Mouse (Mus musculus) embryonic facial prominence, embryonic 13.5 days (tissue): ENCODE data around the gene Fbxo42. TPM values are rescaled to one million over a fixed set of nuclear protein-coding genes. Genes with fewer than 3 reads are reported as not detected.
A peak's percentile ranks its signal among the peaks of the same experiment; 100 is the strongest.

ENCODE experiments used
- ATAC-seq: fragments of 200-750 bp; cut with Nextera tagmentation; 2 replicates; pipeline ENCODE4 v1.8.0; 2017; ENCODE audit warnings: low read depth; ENCODE audit not compliant: insufficient number of reproducible peaks, insufficient read depth, low FRiP score, low TSS enrichment
- H3K27ac ChIP-seq: fragments of 300-500 bp; sonication (generic); 2 replicates; pipeline ENCODE4 v1.5.1; 2015; ENCODE audit warnings: moderate library complexity, mild to moderate bottlenecking, inconsistent platforms
- H3K27me3 ChIP-seq: fragments of 300-500 bp; sonication (generic); 2 replicates; pipeline ENCODE4 v1.6.1; 2015; ENCODE audit warnings: mild to moderate bottlenecking, inconsistent platforms
- H3K36me3 ChIP-seq: fragments of 300-500 bp; sonication (generic); 2 replicates; pipeline ENCODE4 v1.6.1; 2015; ENCODE audit warnings: mild to moderate bottlenecking, inconsistent platforms
- H3K4me1 ChIP-seq: fragments of 300-500 bp; sonication (generic); 2 replicates; pipeline ENCODE4 v1.6.1; 2015; ENCODE audit warnings: inconsistent platforms
- H3K4me2 ChIP-seq: fragments of 300-500 bp; sonication (generic); 2 replicates; pipeline ENCODE4 v1.6.1; 2015; ENCODE audit warnings: moderate library complexity, mild to moderate bottlenecking, inconsistent platforms
- H3K4me3 ChIP-seq: fragments of 300-500 bp; sonication (generic); 2 replicates; pipeline ENCODE4 v1.5.1; 2015; ENCODE audit warnings: mild to moderate bottlenecking, inconsistent platforms
- H3K9ac ChIP-seq: fragments of 300-500 bp; sonication (generic); 2 replicates; pipeline ENCODE4 v1.6.1; 2015; ENCODE audit warnings: mild to moderate bottlenecking, inconsistent platforms
- H3K9me3 ChIP-seq: fragments of 300-500 bp; sonication (generic); 2 replicates; pipeline ENCODE4 v1.6.1; 2016; ENCODE audit warnings: inconsistent platforms
- WGBS: fragments of 180-500 bp; shearing (Covaris S2); methylation state at CpG from one replicate; pipeline ENCODE4 v1.1.7; 2015; ENCODE audit warnings: mixed read lengths; 5-methylcytosine and 5-hydroxymethylcytosine counted together
- polyA plus RNA-seq: library from polyadenylated mRNA; unstranded; fragments of >200 nt; fragmentation: Nextera tagmentation; extraction: Ambion mirVana; gene quantifications from 2 replicates; pipeline ENCODE4 v1.2.1, GENCODE M21; 2015

Fbxo42 gene
- polyA plus RNA-seq, 1 experiment from 2014 or later: 23.3 TPM

DNA sequence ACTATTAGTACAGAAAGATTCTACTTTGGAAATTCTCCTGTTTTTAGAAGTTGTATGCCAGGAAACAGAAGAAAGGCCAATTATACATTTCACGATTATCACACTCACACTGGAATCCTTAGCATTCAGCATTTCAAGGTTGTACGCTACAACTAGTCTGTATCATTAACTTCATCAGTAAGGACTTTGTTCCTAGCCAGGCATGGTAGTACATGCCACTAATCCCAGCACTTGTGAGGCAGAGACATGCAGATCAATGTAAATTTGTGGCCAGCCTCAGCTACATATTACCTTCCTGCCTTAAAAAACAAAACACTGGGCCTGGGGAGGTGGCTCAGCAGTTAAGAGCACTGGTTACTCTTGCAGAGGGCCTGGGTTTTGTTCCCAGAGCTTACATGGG is 10.9 kb downstream of the Fbxo42 start:
- H3K9me3 ChIP-seq: no peaks in the 10 kb centered on the region
- H3K9ac ChIP-seq: no peak overlapping the region; the same call in 1 of the 2 replicates
- peak overlapping the region; percentile 29; the same call in 1 of the 2 replicates for H3K27ac ChIP-seq
- 72% methylated on average over 2 of the region's 2 CpGs for WGBS
- no peaks in the 10 kb centered on the region for H3K36me3 ChIP-seq
- no peak overlapping the region for H3K4me2 ChIP-seq
- ATAC-seq: no peak
- H3K4me1 ChIP-seq: peaks cover 34% of the 10 kb centered on the region
- H3K27me3 ChIP-seq: no peaks in the 10 kb centered on the region
- no peak overlapping the region for H3K4me3 ChIP-seq

GRCm38 (mm10) chr4:141159093-141159492 is 11.4 kb downstream of the Fbxo42 start:
- Histone ChIP-seq H3K9ac (peak overlapping the region; percentile 2; the same call in 1 of the 2 replicates), H3K4me1 (peaks cover 34% of the 10 kb centered on the region)
- no peak for ATAC-seq

DNA sequence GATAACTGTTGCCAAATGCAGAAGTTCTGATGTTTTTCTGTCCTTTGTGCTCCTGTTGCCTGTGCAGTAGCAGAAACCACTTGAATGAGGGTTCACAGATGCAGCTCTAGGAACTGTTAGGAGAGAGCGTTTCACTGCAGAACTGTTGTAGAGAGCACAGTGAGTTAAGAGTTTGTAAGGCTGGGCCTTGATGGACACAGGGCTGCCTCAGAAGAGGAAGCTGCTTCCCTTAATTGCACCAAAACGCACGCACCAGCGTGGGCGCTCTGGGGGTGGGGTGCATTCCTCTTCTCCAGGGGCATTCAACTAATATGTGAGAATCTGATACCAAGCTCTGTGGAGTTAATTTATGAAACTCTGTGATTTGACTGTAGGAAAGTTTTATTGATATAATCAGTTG is 12.0 kb downstream of the Fbxo42 start:
- no peak overlapping the region for H3K4me3 ChIP-seq
- H3K27ac ChIP-seq: peak overlapping the region; percentile 29; the same call in 1 of the 2 replicates
- no peaks in the 10 kb centered on the region for H3K27me3 ChIP-seq
- ATAC-seq: no peak
- 0 out of 2 replicates have a peak overlapping the region, but pooled peaks have one; percentile 2 for H3K9ac ChIP-seq
- H3K36me3 ChIP-seq: peaks cover 9% of the 10 kb centered on the region
- H3K4me1 ChIP-seq: peaks cover 29% of the 10 kb centered on the region
- no peak overlapping the region for H3K4me2 ChIP-seq
- H3K9me3 ChIP-seq: peaks cover 3% of the 10 kb centered on the region; the same call in 1 of the 2 replicates
- 24% methylated on average over 5 of the region's 5 CpGs for WGBS

More at GRCm38 (mm10) chr4:141159093-141159492, 11.4 kb downstream of the Fbxo42 start:
- Histone ChIP-seq H3K4me3 (no peak overlapping the region), H3K27ac (peak overlapping the region; percentile 29; the same call in 1 of the 2 replicates), H3K4me2 (no peak overlapping the region), H3K9me3 (no peaks in the 10 kb centered on the region), H3K36me3 (peaks cover 4% of the 10 kb centered on the region), H3K27me3 (no peaks in the 10 kb centered on the region)
- WGBS: 51% methylated on average over 11 of the region's 11 CpGs

- Histone ChIP-seq H3K27me3 (no peaks in the 10 kb centered on the region), H3K36me3 (peaks cover 12% of the 10 kb centered on the region), H3K4me1 (peaks cover 25% of the 10 kb centered on the region), H3K4me2 (no peak overlapping the region), H3K4me3 (no peak overlapping the region), H3K9ac (no peak overlapping the region), H3K27ac (no peak overlapping the region), H3K9me3 (peaks cover 6% of the 10 kb centered on the region; the same call in 1 of the 2 replicates)
- ATAC-seq: no peak
- 86% methylated on average over 4 of the region's 4 CpGs for WGBS
Observed at GRCm38 (mm10) chr4:141160193-141160592, 12.5 kb downstream of the Fbxo42 start.

DNA sequence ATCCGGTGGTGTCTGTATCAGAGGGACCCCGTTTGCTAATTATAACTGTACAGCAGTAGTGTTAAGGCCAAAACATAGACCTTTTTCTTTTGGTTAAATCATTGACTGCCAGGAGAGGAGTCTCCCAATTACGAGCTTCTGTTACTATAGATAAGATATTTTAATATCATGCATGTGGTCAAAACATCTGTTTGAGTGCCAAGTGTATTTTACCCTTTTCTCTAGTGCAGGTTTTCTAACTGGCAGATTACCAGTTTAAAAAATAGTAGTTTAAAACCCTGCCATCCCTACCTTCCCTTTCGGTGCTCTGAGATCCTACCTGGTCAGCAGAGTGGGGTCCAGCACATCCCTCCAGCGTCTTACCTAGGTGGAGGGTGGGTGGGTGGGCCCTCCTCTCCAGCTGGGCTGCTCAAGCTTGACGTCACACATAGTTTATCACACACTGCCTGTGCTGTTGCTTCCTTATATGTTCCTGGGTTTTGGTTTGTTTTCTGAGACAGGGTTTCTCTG is 14.0 kb downstream of the Fbxo42 start:
- Histone ChIP-seq H3K4me2 (no peak overlapping the region), H3K9me3 (peaks cover 6% of the 10 kb centered on the region; the same call in 1 of the 2 replicates), H3K27ac (no peak overlapping the region; the same call in 1 of the 2 replicates), H3K9ac (no peak overlapping the region), H3K36me3 (peaks cover 14% of the 10 kb centered on the region), H3K4me3 (no peak overlapping the region), H3K4me1 (peaks cover 25% of the 10 kb centered on the region), H3K27me3 (no peaks in the 10 kb centered on the region)
- no peak for ATAC-seq
- WGBS: 85% methylated on average over 6 of the region's 6 CpGs

DNA sequence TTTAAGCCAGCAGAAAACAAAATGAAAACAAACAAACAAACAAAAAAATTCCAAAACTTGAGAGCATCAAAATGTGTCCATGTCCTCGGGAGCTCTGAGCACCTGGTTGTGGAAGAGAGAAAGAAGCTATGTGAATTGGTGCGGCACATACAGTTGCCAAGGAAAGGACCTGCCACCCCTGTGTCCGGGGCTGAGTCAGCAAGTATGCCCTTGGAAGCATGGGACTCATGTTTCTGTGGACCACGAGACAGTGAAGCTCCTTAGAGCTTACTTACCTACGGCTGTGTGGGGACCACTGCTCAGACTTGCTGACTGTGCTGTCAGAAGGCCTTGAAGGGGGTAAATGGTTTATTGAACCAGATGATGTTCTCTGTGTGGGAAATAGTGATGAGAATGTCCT is 16.0 kb downstream of the Fbxo42 start:
- Histone ChIP-seq H3K27me3 (no peaks in the 10 kb centered on the region), H3K4me1 (peaks cover 15% of the 10 kb centered on the region), H3K27ac (no peak overlapping the region), H3K9ac (no peak overlapping the region), H3K4me3 (no peak overlapping the region), H3K4me2 (no peak overlapping the region), H3K9me3 (peaks cover 6% of the 10 kb centered on the region; the same call in 1 of the 2 replicates), H3K36me3 (peaks cover 26% of the 10 kb centered on the region)
- ATAC-seq: no peak
- WGBS: 87% methylated on average over 5 of the region's 5 CpGs

GRCm38 (mm10) chr4:141165744-141166292 is 18.1 kb downstream of the Fbxo42 start:
- WGBS: 87% methylated on average over 8 of the region's 8 CpGs
- Histone ChIP-seq H3K36me3 (peaks cover 44% of the 10 kb centered on the region), H3K4me3 (no peak overlapping the region), H3K9me3 (peaks cover 6% of the 10 kb centered on the region; the same call in 1 of the 2 replicates), H3K27me3 (no peaks in the 10 kb centered on the region), H3K9ac (no peak overlapping the region), H3K4me2 (no peak overlapping the region), H3K4me1 (no peaks in the 10 kb centered on the region), H3K27ac (no peak overlapping the region)
- ATAC-seq: no peak

GRCm38 (mm10) chr4:141167156-141167555 is 19.4 kb downstream of the Fbxo42 start:
- no peak overlapping the region for H3K9ac ChIP-seq
- peaks cover 58% of the 10 kb centered on the region for H3K36me3 ChIP-seq
- no peak overlapping the region for H3K4me3 ChIP-seq
- no peaks in the 10 kb centered on the region for H3K27me3 ChIP-seq
- peaks cover 6% of the 10 kb centered on the region; the same call in 1 of the 2 replicates for H3K9me3 ChIP-seq
- ATAC-seq: no peak
- H3K27ac ChIP-seq: no peak overlapping the region
- WGBS: 99% methylated on average over 3 of the region's 3 CpGs
- H3K4me1 ChIP-seq: no peaks in the 10 kb centered on the region
- no peak overlapping the region for H3K4me2 ChIP-seq

- WGBS: 93% methylated on average over 8 of the region's 8 CpGs
- H3K9ac ChIP-seq: no peak overlapping the region
- no peaks in the 10 kb centered on the region for H3K27me3 ChIP-seq
- H3K36me3 ChIP-seq: peaks cover 75% of the 10 kb centered on the region
- no peak overlapping the region for H3K4me2 ChIP-seq
- no peaks in the 10 kb centered on the region for H3K9me3 ChIP-seq
- H3K4me1 ChIP-seq: 0 out of 2 replicates have a peak, but pooled peaks cover 8% of the 10 kb centered on the region
- no peak overlapping the region for H3K27ac ChIP-seq
- no peak overlapping the region for H3K4me3 ChIP-seq
- no peak for ATAC-seq
Observed at GRCm38 (mm10) chr4:141172121-141172520, 24.4 kb downstream of the Fbxo42 start.

DNA sequence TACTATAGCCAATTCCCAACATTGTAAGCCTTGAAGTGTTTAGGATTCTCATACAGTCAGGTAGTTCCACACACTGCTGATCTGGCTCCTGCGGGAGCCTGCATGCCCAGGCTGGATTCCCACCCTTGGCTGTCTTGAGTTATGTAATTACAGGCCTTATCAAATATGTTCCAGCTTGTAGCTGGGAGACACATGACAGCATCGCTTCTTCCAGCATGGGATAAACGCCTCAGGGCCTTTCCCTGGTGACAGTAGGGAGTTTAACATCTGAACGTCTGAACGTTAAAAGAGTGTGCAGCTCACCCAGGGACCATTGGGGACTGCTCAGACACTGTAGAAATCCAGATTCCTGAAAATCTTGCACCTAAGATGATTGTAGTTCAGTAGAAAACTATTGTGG is 28.1 kb downstream of the Fbxo42 start:
- Histone ChIP-seq H3K9ac (no peak overlapping the region), H3K4me1 (peaks cover 12% of the 10 kb centered on the region; the same call in 1 of the 2 replicates), H3K4me2 (no peak overlapping the region), H3K9me3 (no peaks in the 10 kb centered on the region), H3K4me3 (no peak overlapping the region), H3K36me3 (peaks cover 75% of the 10 kb centered on the region), H3K27ac (no peak overlapping the region), H3K27me3 (no peaks in the 10 kb centered on the region)
- ATAC-seq: no peak
- 43% methylated on average over 5 of the region's 5 CpGs for WGBS

- H3K4me3 ChIP-seq: no peak overlapping the region
- no peak overlapping the region for H3K4me2 ChIP-seq
- H3K4me1 ChIP-seq: peaks cover 12% of the 10 kb centered on the region; the same call in 1 of the 2 replicates
- no peak overlapping the region for H3K9ac ChIP-seq
- H3K27me3 ChIP-seq: no peaks in the 10 kb centered on the region
- peaks cover 75% of the 10 kb centered on the region for H3K36me3 ChIP-seq
- ATAC-seq: no peak
- 81% methylated on average over 10 of the region's 10 CpGs for WGBS
- H3K27ac ChIP-seq: peak overlapping the region; percentile 55; the same call in 1 of the 2 replicates
- H3K9me3 ChIP-seq: no peaks in the 10 kb centered on the region
Observed at GRCm38 (mm10) chr4:141176328-141176838, 28.7 kb downstream of the Fbxo42 start.

- H3K4me3 ChIP-seq: no peak overlapping the region
- no peak overlapping the region for H3K9ac ChIP-seq
Observed at GRCm38 (mm10) chr4:141178500-141178899, 30.8 kb downstream of the Fbxo42 start.

More at GRCm38 (mm10) chr4:141178500-141178899, 30.8 kb downstream of the Fbxo42 start:
- Histone ChIP-seq H3K9me3 (no peaks in the 10 kb centered on the region), H3K36me3 (peaks cover 78% of the 10 kb centered on the region), H3K4me1 (peaks cover 12% of the 10 kb centered on the region; the same call in 1 of the 2 replicates), H3K4me2 (no peak overlapping the region), H3K27me3 (no peaks in the 10 kb centered on the region), H3K27ac (no peak overlapping the region)
- ATAC-seq: no peak
- WGBS: 78% methylated on average over 4 of the region's 4 CpGs
